Mouse (Mus musculus) stomach, postnatal 0 days (tissue): ENCODE measurements around the gene Gna14. TPM values are rescaled to one million over a fixed set of nuclear protein-coding genes. Genes with fewer than 3 reads are reported as not detected.
A peak's percentile ranks its signal among the peaks of the same experiment; 100 is the strongest.

Source experiments
- ATAC-seq: fragments of 200-750 bp; cut with Nextera tagmentation; 2 replicates; pipeline ENCODE4 v1.8.0; 2017; ENCODE audit not compliant: low FRiP score, low TSS enrichment
- DNase-seq: peaks from one replicate; pipeline ENCODE4 v3.0.0-alpha.2; 2016; ENCODE audit warnings: low spot score
- H3K27ac ChIP-seq: fragments of 300-500 bp; sonication (generic); replicated peaks from 2 replicates; pipeline ENCODE4 v1.5.1; 2014; ENCODE audit warnings: mild to moderate bottlenecking, control low read depth
- H3K27me3 ChIP-seq: fragments of 300-500 bp; sonication (generic); 2 replicates; pipeline ENCODE4 v1.6.1; 2014; ENCODE audit warnings: low read length; ENCODE audit not compliant: control insufficient read depth, insufficient read depth
- H3K36me3 ChIP-seq: fragments of 300-500 bp; sonication (generic); 2 replicates; pipeline ENCODE4 v1.6.1; 2014; ENCODE audit warnings: low read length, mixed read lengths; ENCODE audit not compliant: control insufficient read depth, insufficient read depth
- H3K4me1 ChIP-seq: fragments of 300-500 bp; sonication (generic); replicated peaks from 2 replicates; pipeline ENCODE4 v1.6.1; 2014; ENCODE audit warnings: antibody characterized with exemption; ENCODE audit not compliant: control insufficient read depth, insufficient read depth
- H3K4me2 ChIP-seq: fragments of 300-500 bp; sonication (generic); replicated peaks from 2 replicates; pipeline ENCODE4 v1.6.1; 2014; ENCODE audit warnings: low read depth, mild to moderate bottlenecking, control low read depth, moderate library complexity
- H3K4me3 ChIP-seq: fragments of 300-500 bp; sonication (generic); 2 replicates; pipeline ENCODE4 v1.5.1; 2014; ENCODE audit warnings: low read depth, low read length, control low read depth
- H3K9ac ChIP-seq: fragments of 300-500 bp; sonication (generic); 2 replicates; pipeline ENCODE4 v1.6.1; 2014; ENCODE audit warnings: mild to moderate bottlenecking, low read length, control low read depth, mixed read lengths
- H3K9me3 ChIP-seq: fragments of 300-500 bp; sonication (generic); 2 replicates; pipeline ENCODE4 v1.6.1; 2016; ENCODE audit warnings: low read length; ENCODE audit not compliant: control insufficient read depth
- CTCF ChIP-seq: IDR thresholded peaks from 2 replicates; pipeline ENCODE4 v1.5.1; 2016; ENCODE audit warnings: antibody characterized with exemption, low read depth, mild to moderate bottlenecking, moderate library complexity
- EP300 ChIP-seq: optimal IDR thresholded peaks from 2 replicates; pipeline ENCODE3; 2016; ENCODE audit warnings: antibody characterized with exemption
- WGBS: fragments of 180-500 bp; shearing (Covaris S2); extraction: QIAGEN DNeasy Blood & Tissue Kit; methylation state at CpG from one replicate; pipeline ENCODE4 v1.1.7; 2014; 5-methylcytosine and 5-hydroxymethylcytosine counted together
- polyA plus RNA-seq: library from polyadenylated mRNA; unstranded; fragments of >200 nt; fragmentation: Nextera tagmentation; extraction: Ambion mirVana; gene quantifications from 2 replicates; pipeline ENCODE4 v1.2.1, GENCODE M21; 2015

The Gna14 gene
- polyA plus RNA-seq, 1 experiment from 2014 or later: 11.7 TPM

GRCm38 (mm10) chr19:16506711-16507364 is 71.3 kb downstream of the Gna14 start:
- no peak overlapping the region for H3K4me2 ChIP-seq
- H3K36me3 ChIP-seq: no peaks in the 10 kb centered on the region
- H3K27ac ChIP-seq: no peak overlapping the region
- H3K9me3 ChIP-seq: no peaks in the 10 kb centered on the region
- TF ChIP-seq EP300: no peak
- 0 out of 2 replicates have a peak, but pooled peaks have one; percentile 11 for TF ChIP-seq CTCF
- 84% methylated on average over 6 of the region's 6 CpGs for WGBS
- H3K4me3 ChIP-seq: no peak overlapping the region
- H3K27me3 ChIP-seq: no peaks in the 10 kb centered on the region
- H3K4me1 ChIP-seq: no peaks in the 10 kb centered on the region
- DNase-seq (no peak), ATAC-seq (no peak)
- no peak overlapping the region for H3K9ac ChIP-seq

GRCm38 (mm10) chr19:16510343-16511080 is 75.0 kb downstream of the Gna14 start:
- H3K4me1 ChIP-seq: no peaks in the 10 kb centered on the region
- no peaks in the 10 kb centered on the region for H3K36me3 ChIP-seq
- DNase-seq (no peak), ATAC-seq (no peak)
- no peak overlapping the region for H3K9ac ChIP-seq
- H3K9me3 ChIP-seq: no peaks in the 10 kb centered on the region
- no peaks in the 10 kb centered on the region for H3K27me3 ChIP-seq
- no peak for TF ChIP-seq EP300
- TF ChIP-seq CTCF: no peak
- H3K4me3 ChIP-seq: no peak overlapping the region
- no peak overlapping the region for H3K27ac ChIP-seq
- 81% methylated on average over 10 of the region's 10 CpGs for WGBS
- H3K4me2 ChIP-seq: no peak overlapping the region

- ATAC-seq (no peak), DNase-seq (peak; percentile 33)
- Histone ChIP-seq H3K27me3 (no peaks in the 10 kb centered on the region), H3K27ac (no peak overlapping the region), H3K36me3 (no peaks in the 10 kb centered on the region), H3K9me3 (no peaks in the 10 kb centered on the region), H3K4me1 (no peaks in the 10 kb centered on the region), H3K4me2 (no peak overlapping the region), H3K9ac (no peak overlapping the region), H3K4me3 (no peak overlapping the region)
- 63% methylated on average over 2 of the region's 2 CpGs for WGBS
- TF ChIP-seq EP300 (no peak), CTCF (no peak)
Measured at GRCm38 (mm10) chr19:16511081-16511420, 75.5 kb downstream of the Gna14 start.

DNA sequence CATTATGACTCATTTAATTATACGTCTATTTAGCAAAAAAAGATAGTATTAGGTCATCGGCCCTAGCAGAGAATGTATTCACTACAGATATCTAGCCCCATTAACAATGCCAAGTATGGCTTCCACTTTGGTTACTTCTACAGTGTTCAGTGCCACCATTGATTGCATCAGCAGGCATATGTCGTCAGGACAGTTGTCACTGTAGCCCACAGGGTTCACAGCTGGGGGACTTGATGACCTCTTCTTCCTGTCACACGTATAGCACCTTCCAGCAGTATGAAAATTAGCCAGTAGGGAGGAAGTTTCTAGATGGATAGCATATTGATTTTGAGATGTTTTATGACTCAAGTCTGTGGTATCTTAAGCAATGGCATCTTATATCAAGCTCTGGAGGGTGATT is 78.6 kb downstream of the Gna14 start:
- TF ChIP-seq CTCF: no peak
- no peak for TF ChIP-seq EP300
- 69% methylated on average over 4 of the region's 4 CpGs for WGBS
- no peak overlapping the region for H3K4me3 ChIP-seq
- DNase-seq (no peak), ATAC-seq (no peak)
- no peak overlapping the region for H3K4me2 ChIP-seq
- H3K27me3 ChIP-seq: no peaks in the 10 kb centered on the region
- no peak overlapping the region for H3K27ac ChIP-seq
- H3K9ac ChIP-seq: no peak overlapping the region
- no peaks in the 10 kb centered on the region for H3K36me3 ChIP-seq
- no peaks in the 10 kb centered on the region for H3K9me3 ChIP-seq
- H3K4me1 ChIP-seq: no peaks in the 10 kb centered on the region

GRCm38 (mm10) chr19:16518569-16518968 is 83.0 kb downstream of the Gna14 start:
- no peak for ATAC-seq
- Histone ChIP-seq H3K36me3 (no peaks in the 10 kb centered on the region), H3K4me3 (no peak overlapping the region), H3K4me1 (no peaks in the 10 kb centered on the region), H3K4me2 (no peak overlapping the region), H3K9me3 (no peaks in the 10 kb centered on the region), H3K27ac (no peak overlapping the region), H3K27me3 (no peaks in the 10 kb centered on the region), H3K9ac (no peak overlapping the region)
- 60% methylated on average over 3 of the region's 3 CpGs for WGBS
- TF ChIP-seq CTCF (no peak), EP300 (no peak)
- no peak for DNase-seq

GRCm38 (mm10) chr19:16520608-16521007 is 85.0 kb downstream of the Gna14 start:
- no peak overlapping the region for H3K27ac ChIP-seq
- no peak overlapping the region for H3K9ac ChIP-seq
- TF ChIP-seq CTCF (no peak), EP300 (no peak)
- WGBS: 82% methylated on average over 3 of the region's 3 CpGs
- no peak overlapping the region for H3K4me2 ChIP-seq
- H3K4me3 ChIP-seq: no peak overlapping the region
- DNase-seq (no peak), ATAC-seq (no peak)
- no peaks in the 10 kb centered on the region for H3K27me3 ChIP-seq
- no peaks in the 10 kb centered on the region for H3K36me3 ChIP-seq
- no peaks in the 10 kb centered on the region for H3K4me1 ChIP-seq
- no peaks in the 10 kb centered on the region for H3K9me3 ChIP-seq
